Mouse (Mus musculus) kidney, postnatal 0 days (tissue): ENCODE results near the gene 1700024P04Rik. TPM values are rescaled to one million over a fixed set of nuclear protein-coding genes. Genes with fewer than 3 reads are reported as not detected.

Source experiments
- ATAC-seq: fragments of 200-750 bp; cut with Nextera tagmentation; replicated peaks from 2 replicates; pipeline ENCODE4 v1.8.0; 2017; ENCODE audit warnings: low read depth, moderate number of reproducible peaks, moderate TSS enrichment, moderate library complexity; ENCODE audit not compliant: low FRiP score
- DNase-seq: peaks from one replicate; pipeline ENCODE4 v3.0.0-alpha.2; 2016; ENCODE audit warnings: low spot score
- H3K27ac ChIP-seq: fragments of 300-500 bp; sonication (generic); 2 replicates; pipeline ENCODE4 v1.5.1; 2014; ENCODE audit warnings: mild to moderate bottlenecking
- H3K27me3 ChIP-seq: fragments of 300-500 bp; sonication (generic); 2 replicates; pipeline ENCODE4 v1.6.1; 2014; ENCODE audit warnings: low read length, mixed read lengths; ENCODE audit not compliant: insufficient read depth
- H3K36me3 ChIP-seq: fragments of 300-500 bp; sonication (generic); 2 replicates; pipeline ENCODE4 v1.6.1; 2014; ENCODE audit warnings: low read length, mixed read lengths; ENCODE audit not compliant: insufficient read depth
- H3K4me1 ChIP-seq: fragments of 300-500 bp; sonication (generic); replicated peaks from 2 replicates; pipeline ENCODE4 v1.6.1; 2014; ENCODE audit warnings: antibody characterized with exemption, low read length, mixed read lengths; ENCODE audit not compliant: insufficient read depth
- H3K4me2 ChIP-seq: fragments of 300-500 bp; sonication (generic); 2 replicates; pipeline ENCODE4 v1.6.1; 2014; ENCODE audit warnings: mild to moderate bottlenecking, low read length, moderate library complexity, mixed read lengths
- H3K4me3 ChIP-seq: fragments of 300-500 bp; sonication (generic); replicated peaks from 2 replicates; pipeline ENCODE4 v1.5.1; 2014; ENCODE audit warnings: low read depth, low read length
- H3K9ac ChIP-seq: fragments of 300-500 bp; sonication (generic); 2 replicates; pipeline ENCODE4 v1.6.1; 2014; ENCODE audit warnings: low read depth, low read length
- H3K9me3 ChIP-seq: fragments of 300-500 bp; sonication (generic); replicated peaks from 2 replicates; pipeline ENCODE4 v1.6.1; 2016; ENCODE audit warnings: low read length, inconsistent platforms, mixed read lengths
- CTCF ChIP-seq: IDR thresholded peaks from 2 replicates; pipeline ENCODE4 v1.5.1; 2016; ENCODE audit warnings: antibody characterized with exemption, low read depth, mild to moderate bottlenecking, moderate library complexity
- WGBS: fragments of 180-500 bp; shearing (Covaris S2); extraction: QIAGEN DNeasy Blood & Tissue Kit; methylation state at CpG from one replicate; pipeline ENCODE4 v1.1.7; 2014; 5-methylcytosine and 5-hydroxymethylcytosine counted together
- polyA plus RNA-seq: library from polyadenylated mRNA; unstranded; fragments of >200 nt; fragmentation: Nextera tagmentation; extraction: Ambion mirVana; gene quantifications from 2 replicates; pipeline ENCODE4 v1.2.1, GENCODE M21; 2015

Gene 1700024P04Rik
- polyA plus RNA-seq, 1 experiment from 2014 or later = not detected

GRCm38 (mm10) chr13:98941829-98942343 is 42.5 kb downstream of the 1700024P04Rik start:
- no peak overlapping the region for H3K4me2 ChIP-seq
- H3K27me3 ChIP-seq = no peaks in the 10 kb centered on the region
- H3K9ac ChIP-seq = no peak overlapping the region
- H3K4me1 ChIP-seq = peaks cover 8% of the 10 kb centered on the region
- 61% methylated on average over 7 of the region's 7 CpGs for WGBS
- DNase-seq (peak; percentile 64), ATAC-seq (peak; percentile 82)
- peak overlapping the region; percentile 77 for H3K27ac ChIP-seq
- H3K36me3 ChIP-seq = no peaks in the 10 kb centered on the region
- H3K4me3 ChIP-seq = no peak overlapping the region
- no peaks in the 10 kb centered on the region for H3K9me3 ChIP-seq
- TF ChIP-seq CTCF = no peak

- H3K9ac ChIP-seq = no peak overlapping the region
- WGBS = 73% methylated on average over 6 of the region's 6 CpGs
Observed at GRCm38 (mm10) chr13:98937108-98937507, 47.3 kb downstream of the 1700024P04Rik start.

More at GRCm38 (mm10) chr13:98937108-98937507, 47.3 kb downstream of the 1700024P04Rik start:
- Histone ChIP-seq H3K9me3 (no peaks in the 10 kb centered on the region), H3K27ac (no peak overlapping the region), H3K4me1 (0 out of 2 replicates have a peak, but pooled peaks cover 5% of the 10 kb centered on the region), H3K36me3 (no peaks in the 10 kb centered on the region), H3K4me2 (no peak overlapping the region), H3K27me3 (no peaks in the 10 kb centered on the region), H3K4me3 (no peak overlapping the region)
- DNase-seq = no peak
- ATAC-seq = no peak
- no peak for TF ChIP-seq CTCF

Other genes with a start within 250 kb of the 1700024P04Rik start
- gene Fcho2, start 169.1 kb downstream of the 1700024P04Rik start, polyA plus RNA-seq = 33.0 and 33.5 TPM in 2 replicates
- 37.8 and 39.0 TPM in 2 replicates for gene Tnpo1, start 58.2 kb downstream of the 1700024P04Rik start, polyA plus RNA-seq
- 0.98 and 1.2 TPM in 2 replicates for gene Zfp366, start 200.3 kb upstream of the 1700024P04Rik start, polyA plus RNA-seq